Mouse (Mus musculus): ENCODE results near the gene Arhgap44. TPM values are rescaled to one million over a fixed set of nuclear protein-coding genes. Genes with fewer than 3 reads are reported as not detected.

Gene Arhgap44
- polyA plus RNA-seq, 1 experiment from 2014 or later = 5.9 TPM

DNA sequence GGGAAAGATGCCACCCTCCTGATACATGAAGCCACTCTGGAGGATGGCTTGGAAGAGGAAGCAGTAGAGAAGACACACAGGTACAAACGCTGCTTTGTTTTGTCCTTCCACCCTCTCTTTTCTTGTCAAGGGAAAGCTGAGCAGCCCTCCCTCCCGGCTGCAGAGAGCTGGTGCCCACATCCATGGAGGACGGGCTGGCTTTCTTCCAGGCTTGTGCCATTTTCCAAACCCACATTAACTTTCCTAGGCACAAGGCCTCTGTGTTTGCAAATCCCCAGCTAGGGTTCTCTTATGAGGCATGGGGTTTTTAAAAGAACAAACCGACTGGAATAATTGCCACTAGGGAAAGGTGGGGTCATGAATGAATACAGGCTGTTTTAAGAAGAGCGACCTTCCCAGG lies 163.1 kb downstream of the Arhgap44 start:
- Histone ChIP-seq H3K36me3 (ENCODE audit: control insufficient read depth, insufficient read depth, low read length) (peaks cover 9% of the 10 kb centered on the region), H3K4me3 (ENCODE audit: low read depth, low read length) (no peak overlapping the region), H3K4me2 (ENCODE audit: low read depth) (no peak overlapping the region), H3K27ac (ENCODE audit: low read depth, low read length) (no peak overlapping the region), H3K4me1 (ENCODE audit: control insufficient read depth, insufficient read depth, low read length) (no peaks in the 10 kb centered on the region), H3K27me3 (ENCODE audit: control insufficient read depth, insufficient read depth, low read length) (no peaks in the 10 kb centered on the region), H3K9ac (ENCODE audit: low read length) (no peak overlapping the region), H3K9me3 (ENCODE audit: control insufficient read depth, low read length) (no peaks in the 10 kb centered on the region)
- ATAC-seq (ENCODE audit: insufficient read depth, low FRiP score, low TSS enrichment) (no peak), DNase-seq (ENCODE audit: low spot score) (no peak)
- 91% methylated on average over 5 of the region's 5 CpGs for WGBS

GRCm38 (mm10) chr11:64998439-64998838 lies 164.3 kb downstream of the Arhgap44 start:
- H3K4me2 ChIP-seq (ENCODE audit: low read depth) = no peak overlapping the region
- no peak for ATAC-seq (ENCODE audit: insufficient read depth, low FRiP score, low TSS enrichment)
- no peaks in the 10 kb centered on the region for H3K4me1 ChIP-seq (ENCODE audit: control insufficient read depth, insufficient read depth, low read length)
- DNase-seq (ENCODE audit: low spot score) = no peak
- H3K9ac ChIP-seq (ENCODE audit: low read length) = no peak overlapping the region
- H3K36me3 ChIP-seq (ENCODE audit: control insufficient read depth, insufficient read depth, low read length) = peaks cover 9% of the 10 kb centered on the region
- H3K4me3 ChIP-seq (ENCODE audit: low read depth, low read length) = no peak overlapping the region
- no peaks in the 10 kb centered on the region for H3K27me3 ChIP-seq (ENCODE audit: control insufficient read depth, insufficient read depth, low read length)
- 89% methylated on average over 3 of the region's 3 CpGs for WGBS
- no peak overlapping the region for H3K27ac ChIP-seq (ENCODE audit: low read depth, low read length)
- no peaks in the 10 kb centered on the region for H3K9me3 ChIP-seq (ENCODE audit: control insufficient read depth, low read length)

DNA sequence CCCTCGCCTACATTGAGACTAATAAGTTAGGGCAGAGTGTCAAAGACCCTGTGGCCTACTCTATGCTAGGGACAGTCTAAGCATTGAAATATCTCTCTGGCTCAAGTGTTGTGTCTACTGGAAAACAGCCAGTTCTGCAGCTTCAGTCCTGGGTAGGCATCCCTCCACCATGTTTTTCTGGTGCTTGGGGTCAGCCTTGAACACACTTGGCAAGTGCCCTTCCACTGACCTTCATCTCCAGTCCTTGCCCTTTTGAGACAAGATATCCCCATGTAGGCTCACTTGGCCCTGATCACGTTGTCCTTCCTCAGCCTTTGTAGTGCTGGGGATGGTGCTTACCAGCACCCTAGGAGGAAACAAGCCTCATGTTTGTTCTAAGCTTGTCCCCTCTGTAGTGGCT lies 174.2 kb downstream of the Arhgap44 start:
- WGBS = 84% methylated on average over 2 of the region's 2 CpGs
- Histone ChIP-seq H3K36me3 (ENCODE audit: control insufficient read depth, insufficient read depth, low read length) (peaks cover 14% of the 10 kb centered on the region), H3K27ac (ENCODE audit: low read depth, low read length) (no peak overlapping the region), H3K4me3 (ENCODE audit: low read depth, low read length) (no peak overlapping the region), H3K4me1 (ENCODE audit: control insufficient read depth, insufficient read depth, low read length) (no peaks in the 10 kb centered on the region), H3K27me3 (ENCODE audit: control insufficient read depth, insufficient read depth, low read length) (no peaks in the 10 kb centered on the region), H3K9ac (ENCODE audit: low read length) (no peak overlapping the region), H3K9me3 (ENCODE audit: control insufficient read depth, low read length) (no peaks in the 10 kb centered on the region), H3K4me2 (ENCODE audit: low read depth) (no peak overlapping the region)
- ATAC-seq (ENCODE audit: insufficient read depth, low FRiP score, low TSS enrichment) = no peak
- no peak for DNase-seq (ENCODE audit: low spot score)

- ATAC-seq (ENCODE audit: insufficient read depth, low FRiP score, low TSS enrichment) = no peak
- no peaks in the 10 kb centered on the region for H3K9me3 ChIP-seq (ENCODE audit: control insufficient read depth, low read length)
- H3K4me3 ChIP-seq (ENCODE audit: low read depth, low read length) = peak overlapping the region; percentile 86
- no peak overlapping the region for H3K27ac ChIP-seq (ENCODE audit: low read depth, low read length)
- no peak for DNase-seq (ENCODE audit: low spot score)
- 14% methylated on average over 9 of the region's 9 CpGs for WGBS
- peaks cover 7% of the 10 kb centered on the region for H3K4me1 ChIP-seq (ENCODE audit: control insufficient read depth, insufficient read depth, low read length)
- H3K36me3 ChIP-seq (ENCODE audit: control insufficient read depth, insufficient read depth, low read length) = no peaks in the 10 kb centered on the region; the same call in 1 of the 2 replicates
- peak overlapping the region; percentile 85 for H3K4me2 ChIP-seq (ENCODE audit: low read depth)
- peak overlapping the region; percentile 72 for H3K9ac ChIP-seq (ENCODE audit: low read length)
- H3K27me3 ChIP-seq (ENCODE audit: control insufficient read depth, insufficient read depth, low read length) = no peaks in the 10 kb centered on the region
Observed at GRCm38 (mm10) chr11:64979489-64979845, 183.3 kb downstream of the Arhgap44 start.

GRCm38 (mm10) chr11:64978720-64979488 lies 183.9 kb downstream of the Arhgap44 start, which contains the start of gene Elac2:
Gene Elac2, plus strand, starts transcription at chr11:64979038.
- H3K4me1 ChIP-seq (ENCODE audit: control insufficient read depth, insufficient read depth, low read length) = peaks cover 7% of the 10 kb centered on the region

DNA sequence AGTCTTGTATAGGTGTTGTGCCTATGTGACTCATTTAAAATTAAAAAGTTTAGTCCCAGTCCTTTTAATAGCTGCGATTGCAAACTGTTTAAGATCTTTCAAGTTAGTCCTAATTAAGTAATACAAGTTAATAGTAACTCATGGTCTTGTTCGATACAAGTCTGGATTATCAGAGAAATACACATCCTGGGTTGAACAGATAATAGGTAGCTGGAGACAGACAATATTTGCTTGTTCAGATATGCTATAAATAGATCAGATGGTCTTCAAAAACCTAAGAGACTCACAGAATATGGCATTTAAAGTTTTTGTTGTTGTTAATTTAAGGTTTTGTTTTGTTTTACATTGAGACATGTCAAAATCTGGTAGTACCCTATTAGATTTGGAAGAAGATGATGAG lies 190.3 kb downstream of the Arhgap44 start:
- Histone ChIP-seq H3K9ac (ENCODE audit: low read length) (no peak overlapping the region), H3K4me2 (ENCODE audit: low read depth) (no peak overlapping the region), H3K4me3 (ENCODE audit: low read depth, low read length) (no peak overlapping the region), H3K36me3 (ENCODE audit: control insufficient read depth, insufficient read depth, low read length) (no peaks in the 10 kb centered on the region), H3K9me3 (ENCODE audit: control insufficient read depth, low read length) (no peaks in the 10 kb centered on the region), H3K4me1 (ENCODE audit: control insufficient read depth, insufficient read depth, low read length) (peaks cover 4% of the 10 kb centered on the region; the same call in 1 of the 2 replicates), H3K27ac (ENCODE audit: low read depth, low read length) (no peak overlapping the region), H3K27me3 (ENCODE audit: control insufficient read depth, insufficient read depth, low read length) (no peaks in the 10 kb centered on the region)
- DNase-seq (ENCODE audit: low spot score) (no peak), ATAC-seq (ENCODE audit: insufficient read depth, low FRiP score, low TSS enrichment) (no peak)
- 76% methylated on average over 2 of the region's 2 CpGs for WGBS

More at GRCm38 (mm10) chr11:64978720-64979488, 183.9 kb downstream of the Arhgap44 start, which contains the start of gene Elac2:
- WGBS = under 1% methylated on average over 65 of the region's 65 CpGs
- Histone ChIP-seq H3K36me3 (ENCODE audit: control insufficient read depth, insufficient read depth, low read length) (no peaks in the 10 kb centered on the region; the same call in 1 of the 2 replicates), H3K4me2 (ENCODE audit: low read depth) (peak within 1 kb of the TSS; percentile 85), H3K4me3 (ENCODE audit: low read depth, low read length) (peak within 1 kb of the TSS; percentile 86), H3K27me3 (ENCODE audit: control insufficient read depth, insufficient read depth, low read length) (no peaks in the 10 kb centered on the region), H3K9ac (ENCODE audit: low read length) (peak within 1 kb of the TSS; percentile 72), H3K9me3 (ENCODE audit: control insufficient read depth, low read length) (no peaks in the 10 kb centered on the region), H3K27ac (ENCODE audit: low read depth, low read length) (no peak within 1 kb of the TSS)
- DNase-seq (ENCODE audit: low spot score) (peak; percentile 98), ATAC-seq (ENCODE audit: insufficient read depth, low FRiP score, low TSS enrichment) (peak; percentile 100)

DNA sequence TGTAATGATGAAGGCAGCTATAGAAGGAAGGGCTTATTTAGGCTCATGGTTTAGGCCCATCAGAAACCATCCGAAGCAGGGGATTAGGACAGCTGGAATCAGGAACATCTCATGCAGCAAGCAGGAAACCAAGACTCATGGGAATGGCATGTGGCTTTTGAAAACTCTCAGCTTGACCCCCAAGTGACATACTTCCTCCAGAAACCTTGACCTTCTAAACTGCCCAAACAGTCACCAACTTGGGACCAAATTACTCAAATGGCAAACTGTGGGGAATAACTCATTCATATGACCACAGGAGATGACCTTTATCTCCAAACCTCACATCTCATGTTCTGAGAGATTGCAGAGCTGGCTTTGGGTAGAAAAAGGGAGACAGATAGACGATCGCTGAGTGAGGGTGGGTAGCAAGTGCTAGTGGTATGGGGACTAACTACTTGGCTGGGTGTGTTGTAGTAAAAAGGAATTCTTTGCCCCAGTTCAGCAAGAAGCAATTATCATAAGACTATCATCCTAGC lies 191.2 kb downstream of the Arhgap44 start:
- Histone ChIP-seq H3K27ac (ENCODE audit: low read depth, low read length) (no peak overlapping the region), H3K9ac (ENCODE audit: low read length) (no peak overlapping the region), H3K27me3 (ENCODE audit: control insufficient read depth, insufficient read depth, low read length) (no peaks in the 10 kb centered on the region), H3K9me3 (ENCODE audit: control insufficient read depth, low read length) (no peaks in the 10 kb centered on the region), H3K36me3 (ENCODE audit: control insufficient read depth, insufficient read depth, low read length) (no peaks in the 10 kb centered on the region), H3K4me3 (ENCODE audit: low read depth, low read length) (no peak overlapping the region), H3K4me2 (ENCODE audit: low read depth) (no peak overlapping the region), H3K4me1 (ENCODE audit: control insufficient read depth, insufficient read depth, low read length) (peaks cover 4% of the 10 kb centered on the region; the same call in 1 of the 2 replicates)
- no peak for DNase-seq (ENCODE audit: low spot score)
- ATAC-seq (ENCODE audit: insufficient read depth, low FRiP score, low TSS enrichment) = no peak
- 71% methylated on average over 3 of the region's 3 CpGs for WGBS

GRCm38 (mm10) chr11:64968939-64969342 lies 193.8 kb downstream of the Arhgap44 start:
- no peak overlapping the region for H3K9ac ChIP-seq (ENCODE audit: low read length)
- WGBS = 56% methylated on average over 4 of the region's 4 CpGs
- ATAC-seq (ENCODE audit: insufficient read depth, low FRiP score, low TSS enrichment) = 0 out of 2 replicates have a peak, but pooled peaks have one; percentile 9

DNA sequence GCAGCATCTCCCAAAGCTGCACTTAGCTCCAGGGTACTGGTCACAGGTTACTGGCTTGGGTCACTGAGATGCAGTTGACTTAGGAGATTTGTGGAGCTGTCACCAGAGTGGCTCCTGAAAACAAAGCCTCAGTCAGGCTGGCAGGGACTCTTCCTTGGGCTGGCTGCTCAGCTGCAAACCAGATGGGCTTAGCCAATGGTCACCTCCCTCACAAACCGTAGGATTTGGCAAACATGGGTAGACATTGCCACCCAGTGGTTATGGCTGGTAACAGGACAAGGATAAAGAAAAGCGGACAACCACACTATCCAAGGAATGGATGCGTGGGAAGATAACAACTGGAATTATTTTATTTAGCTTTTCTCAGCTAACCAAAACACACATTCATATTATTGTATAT lies 194.3 kb downstream of the Arhgap44 start:
- H3K27me3 ChIP-seq (ENCODE audit: control insufficient read depth, insufficient read depth, low read length) = no peaks in the 10 kb centered on the region
- peak; percentile 83 for DNase-seq (ENCODE audit: low spot score)
- H3K4me1 ChIP-seq (ENCODE audit: control insufficient read depth, insufficient read depth, low read length) = peaks cover 4% of the 10 kb centered on the region; the same call in 1 of the 2 replicates
- no peak overlapping the region for H3K4me2 ChIP-seq (ENCODE audit: low read depth)
- H3K9ac ChIP-seq (ENCODE audit: low read length) = no peak overlapping the region
- no peaks in the 10 kb centered on the region for H3K36me3 ChIP-seq (ENCODE audit: control insufficient read depth, insufficient read depth, low read length)
- H3K9me3 ChIP-seq (ENCODE audit: control insufficient read depth, low read length) = no peaks in the 10 kb centered on the region
- no peak overlapping the region for H3K4me3 ChIP-seq (ENCODE audit: low read depth, low read length)
- ATAC-seq (ENCODE audit: insufficient read depth, low FRiP score, low TSS enrichment) = peak; percentile 91
- no peak overlapping the region for H3K27ac ChIP-seq (ENCODE audit: low read depth, low read length)
- 13% methylated on average over 3 of the region's 3 CpGs for WGBS

More at GRCm38 (mm10) chr11:64968939-64969342, 193.8 kb downstream of the Arhgap44 start:
- DNase-seq (ENCODE audit: low spot score) = no peak
- Histone ChIP-seq H3K9me3 (ENCODE audit: control insufficient read depth, low read length) (no peaks in the 10 kb centered on the region), H3K4me1 (ENCODE audit: control insufficient read depth, insufficient read depth, low read length) (peaks cover 4% of the 10 kb centered on the region; the same call in 1 of the 2 replicates), H3K27ac (ENCODE audit: low read depth, low read length) (no peak overlapping the region), H3K36me3 (ENCODE audit: control insufficient read depth, insufficient read depth, low read length) (no peaks in the 10 kb centered on the region), H3K4me3 (ENCODE audit: low read depth, low read length) (no peak overlapping the region), H3K27me3 (ENCODE audit: control insufficient read depth, insufficient read depth, low read length) (no peaks in the 10 kb centered on the region), H3K4me2 (ENCODE audit: low read depth) (no peak overlapping the region)

All from neural tube, embryonic 11.5 days (tissue).